Mouse (Mus musculus): Measurements from ENCODE around the gene Cyb5r1. TPM values are rescaled to one million over a fixed set of nuclear protein-coding genes. Genes with fewer than 3 reads are reported as not detected.
A peak's percentile ranks its signal among the peaks of the same experiment; 100 is the strongest.

Gene Cyb5r1
- polyA plus RNA-seq, 1 experiment from 2014 or later, result 37.4 TPM

DNA sequence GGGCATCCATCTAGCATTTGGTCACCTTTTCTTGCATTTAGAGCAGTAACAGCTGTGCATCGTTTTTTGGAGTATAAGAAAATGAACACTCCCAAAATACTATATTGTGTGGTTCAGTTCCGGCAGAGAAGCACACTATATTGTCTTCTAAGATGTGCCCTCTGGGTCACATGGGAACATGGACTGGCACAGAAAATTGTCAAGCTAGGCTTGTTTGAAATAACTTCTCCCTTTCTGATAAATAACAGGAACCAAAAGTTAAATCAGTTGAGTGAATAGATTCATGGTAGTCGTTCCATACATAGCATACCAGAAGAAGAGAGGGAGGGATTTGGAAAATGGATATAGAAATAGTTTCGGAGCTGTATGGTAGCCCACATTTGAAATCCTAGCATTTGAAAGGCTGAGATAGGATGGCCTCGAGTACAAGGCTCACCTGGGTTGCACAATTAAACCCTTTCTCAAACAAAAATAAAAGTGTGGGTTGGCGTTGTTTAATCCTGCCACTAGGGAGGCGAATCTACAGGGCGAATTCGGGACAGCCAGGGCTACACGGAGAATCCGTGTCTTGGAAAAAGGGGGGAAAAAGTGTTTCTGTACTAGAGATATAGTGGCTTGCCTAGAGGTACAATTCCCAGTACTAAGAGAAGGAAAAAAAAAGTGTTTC is 9.3 kb downstream of the Cyb5r1 start:
- WGBS, result 12% methylated on average over 11 of the region's 11 CpGs
- Histone ChIP-seq H3K36me3 (peaks cover 17% of the 10 kb centered on the region), H3K9ac (peak overlapping the region; percentile 42), H3K4me3 (peak overlapping the region; percentile 86), H3K27me3 (no peaks in the 10 kb centered on the region), H3K4me1 (replicated peaks) (peaks cover 44% of the 10 kb centered on the region), H3K9me3 (replicated peaks) (no peaks in the 10 kb centered on the region), H3K27ac (peak overlapping the region; percentile 94), H3K4me2 (peak overlapping the region; percentile 66)
- ATAC-seq (replicated peaks; ENCODE audit: insufficient number of reproducible peaks, insufficient read depth, low FRiP score, low read depth), result no peak

GRCm38 (mm10) chr1:134415168-134415831 is 9.9 kb downstream of the Cyb5r1 start, which contains the start of gene Adipor1:
Gene Adipor1, plus strand, starts transcription at chr1:134415378.
- peaks cover 46% of the 10 kb centered on the region for H3K4me1 ChIP-seq (replicated peaks)
- H3K4me3 ChIP-seq, result peak within 1 kb of the TSS; percentile 86
- peak within 1 kb of the TSS; percentile 94 for H3K27ac ChIP-seq
- H3K9me3 ChIP-seq (replicated peaks), result no peaks in the 10 kb centered on the region
- H3K27me3 ChIP-seq, result no peaks in the 10 kb centered on the region
- under 1% methylated on average over 75 of the region's 77 CpGs for WGBS
- H3K9ac ChIP-seq, result peak within 1 kb of the TSS; percentile 91
- ATAC-seq (replicated peaks; ENCODE audit: insufficient number of reproducible peaks, insufficient read depth, low FRiP score, low read depth), result peak; percentile 99
- H3K36me3 ChIP-seq, result peaks cover 10% of the 10 kb centered on the region
- peak within 1 kb of the TSS; percentile 70 for H3K4me2 ChIP-seq

GRCm38 (mm10) chr1:134418414-134418975 is 13.1 kb downstream of the Cyb5r1 start:
- H3K4me2 ChIP-seq, result peak overlapping the region; percentile 6; the same call in 1 of the 2 replicates
- H3K27ac ChIP-seq, result peak overlapping the region; percentile 41
- peaks cover 57% of the 10 kb centered on the region for H3K4me1 ChIP-seq (replicated peaks)
- no peak overlapping the region for H3K9ac ChIP-seq
- H3K9me3 ChIP-seq (replicated peaks), result no peaks in the 10 kb centered on the region
- H3K36me3 ChIP-seq, result peaks cover 8% of the 10 kb centered on the region; the same call in 1 of the 2 replicates
- no peak for ATAC-seq (replicated peaks; ENCODE audit: insufficient number of reproducible peaks, insufficient read depth, low FRiP score, low read depth)
- WGBS, result 47% methylated on average over 2 of the region's 2 CpGs
- H3K27me3 ChIP-seq, result no peaks in the 10 kb centered on the region
- no peak overlapping the region for H3K4me3 ChIP-seq

DNA sequence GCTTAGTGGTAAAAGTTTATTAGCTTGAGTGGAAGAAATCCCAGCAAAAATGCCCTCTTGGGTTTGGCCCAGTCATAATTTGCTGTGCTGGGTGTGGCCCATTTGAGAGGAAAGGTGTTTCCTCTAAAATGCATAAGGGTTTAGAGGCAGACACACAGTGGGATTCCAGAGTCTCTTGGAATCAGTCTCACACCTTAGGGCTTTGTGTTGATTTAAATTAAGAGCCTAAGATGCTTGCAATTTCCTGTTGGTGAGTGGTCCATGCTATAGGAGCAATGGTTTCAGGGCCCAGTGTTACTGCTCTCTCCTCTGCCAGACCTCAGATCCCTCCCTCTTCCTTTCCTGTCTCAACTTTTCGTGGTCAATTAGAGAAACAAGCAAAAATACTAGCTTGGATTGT is 13.8 kb downstream of the Cyb5r1 start:
- no peaks in the 10 kb centered on the region for H3K27me3 ChIP-seq
- no peak overlapping the region for H3K9ac ChIP-seq
- H3K9me3 ChIP-seq (replicated peaks), result no peaks in the 10 kb centered on the region
- H3K27ac ChIP-seq, result peak overlapping the region; percentile 41
- H3K4me3 ChIP-seq, result no peak overlapping the region
- H3K4me2 ChIP-seq, result peak overlapping the region; percentile 6; the same call in 1 of the 2 replicates
- 32% methylated on average over 1 of the region's 1 CpGs for WGBS
- ATAC-seq (replicated peaks; ENCODE audit: insufficient number of reproducible peaks, insufficient read depth, low FRiP score, low read depth), result no peak
- H3K36me3 ChIP-seq, result peaks cover 14% of the 10 kb centered on the region
- peaks cover 54% of the 10 kb centered on the region for H3K4me1 ChIP-seq (replicated peaks)

GRCm38 (mm10) chr1:134419751-134420458 is 14.5 kb downstream of the Cyb5r1 start:
- no peaks in the 10 kb centered on the region for H3K27me3 ChIP-seq
- peak overlapping the region; percentile 41 for H3K27ac ChIP-seq
- H3K4me2 ChIP-seq, result no peak overlapping the region; the same call in 1 of the 2 replicates
- no peak overlapping the region for H3K9ac ChIP-seq
- H3K9me3 ChIP-seq (replicated peaks), result no peaks in the 10 kb centered on the region
- H3K4me3 ChIP-seq, result no peak overlapping the region
- peaks cover 22% of the 10 kb centered on the region for H3K36me3 ChIP-seq
- WGBS, result 33% methylated on average over 5 of the region's 5 CpGs
- no peak for ATAC-seq (replicated peaks; ENCODE audit: insufficient number of reproducible peaks, insufficient read depth, low FRiP score, low read depth)
- peaks cover 47% of the 10 kb centered on the region for H3K4me1 ChIP-seq (replicated peaks)

DNA sequence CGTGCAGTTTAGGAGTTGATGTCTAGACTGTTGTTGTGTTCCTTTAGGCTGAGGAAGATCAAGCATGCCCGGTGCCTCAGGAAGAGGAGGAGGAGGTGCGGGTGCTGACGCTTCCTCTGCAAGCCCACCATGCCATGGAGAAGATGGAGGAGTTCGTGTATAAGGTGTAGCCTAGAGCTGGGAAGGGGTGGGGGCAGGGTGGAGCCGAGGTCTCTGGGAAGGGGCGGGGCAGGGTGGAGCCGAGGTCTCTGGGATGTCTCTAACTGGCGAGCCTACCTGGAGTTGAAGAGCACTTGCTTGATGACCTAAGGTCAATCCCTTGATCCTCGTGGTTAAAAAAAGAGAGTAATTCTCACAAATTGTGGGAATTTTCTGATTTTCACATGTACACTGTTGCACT is 18.6 kb downstream of the Cyb5r1 start:
- Histone ChIP-seq H3K4me2 (no peak overlapping the region), H3K4me3 (no peak overlapping the region), H3K9ac (no peak overlapping the region), H3K27ac (no peak overlapping the region), H3K27me3 (no peaks in the 10 kb centered on the region), H3K36me3 (peaks cover 61% of the 10 kb centered on the region), H3K4me1 (replicated peaks) (peaks cover 20% of the 10 kb centered on the region), H3K9me3 (replicated peaks) (no peaks in the 10 kb centered on the region)
- WGBS, result 69% methylated on average over 10 of the region's 10 CpGs
- ATAC-seq (replicated peaks; ENCODE audit: insufficient number of reproducible peaks, insufficient read depth, low FRiP score, low read depth), result no peak

- H3K27ac ChIP-seq, result no peak overlapping the region
- no peak overlapping the region for H3K4me2 ChIP-seq
- H3K4me3 ChIP-seq, result no peak overlapping the region
- H3K9me3 ChIP-seq (replicated peaks), result no peaks in the 10 kb centered on the region
- H3K27me3 ChIP-seq, result no peaks in the 10 kb centered on the region
- ATAC-seq (replicated peaks; ENCODE audit: insufficient number of reproducible peaks, insufficient read depth, low FRiP score, low read depth), result no peak
- peaks cover 5% of the 10 kb centered on the region; the same call in 1 of the 2 replicates for H3K4me1 ChIP-seq (replicated peaks)
- no peak overlapping the region for H3K9ac ChIP-seq
- 26% methylated on average over 5 of the region's 5 CpGs for WGBS
- H3K36me3 ChIP-seq, result peaks cover 81% of the 10 kb centered on the region
These were observed 20.9 kb downstream of the Cyb5r1 start for GRCm38 (mm10) chr1:134426289-134426688.

GRCm38 (mm10) chr1:134433002-134433401 is 27.6 kb downstream of the Cyb5r1 start:
- 76% methylated on average over 10 of the region's 10 CpGs for WGBS
- Histone ChIP-seq H3K4me2 (no peak overlapping the region), H3K36me3 (peaks cover 48% of the 10 kb centered on the region), H3K27ac (no peak overlapping the region), H3K4me3 (no peak overlapping the region), H3K27me3 (no peaks in the 10 kb centered on the region), H3K9me3 (replicated peaks) (no peaks in the 10 kb centered on the region), H3K9ac (no peak overlapping the region), H3K4me1 (replicated peaks) (no peaks in the 10 kb centered on the region)
- ATAC-seq (replicated peaks; ENCODE audit: insufficient number of reproducible peaks, insufficient read depth, low FRiP score, low read depth), result no peak

- no peaks in the 10 kb centered on the region for H3K9me3 ChIP-seq (replicated peaks)
- no peaks in the 10 kb centered on the region for H3K4me1 ChIP-seq (replicated peaks)
- H3K27me3 ChIP-seq, result no peaks in the 10 kb centered on the region
- no peak overlapping the region for H3K4me2 ChIP-seq
- no peak for ATAC-seq (replicated peaks; ENCODE audit: insufficient number of reproducible peaks, insufficient read depth, low FRiP score, low read depth)
- H3K9ac ChIP-seq, result no peak overlapping the region
- no peak overlapping the region for H3K27ac ChIP-seq
- peaks cover 43% of the 10 kb centered on the region for H3K36me3 ChIP-seq
- H3K4me3 ChIP-seq, result no peak overlapping the region
- WGBS, result 90% methylated on average over 4 of the region's 4 CpGs
These were observed 28.1 kb downstream of the Cyb5r1 start for GRCm38 (mm10) chr1:134433473-134433872.

GRCm38 (mm10) chr1:134435414-134435813 is 30.1 kb downstream of the Cyb5r1 start:
- Histone ChIP-seq H3K4me3 (no peak overlapping the region), H3K9ac (no peak overlapping the region), H3K4me1 (replicated peaks) (no peaks in the 10 kb centered on the region), H3K36me3 (peaks cover 26% of the 10 kb centered on the region), H3K9me3 (replicated peaks) (no peaks in the 10 kb centered on the region), H3K27me3 (no peaks in the 10 kb centered on the region), H3K27ac (no peak overlapping the region), H3K4me2 (no peak overlapping the region)
- 35% methylated on average over 4 of the region's 4 CpGs for WGBS
- no peak for ATAC-seq (replicated peaks; ENCODE audit: insufficient number of reproducible peaks, insufficient read depth, low FRiP score, low read depth)

- Histone ChIP-seq H3K4me3 (no peak overlapping the region), H3K4me1 (replicated peaks) (no peaks in the 10 kb centered on the region), H3K9ac (no peak overlapping the region), H3K4me2 (no peak overlapping the region), H3K27me3 (no peaks in the 10 kb centered on the region), H3K36me3 (no peaks in the 10 kb centered on the region), H3K27ac (no peak overlapping the region), H3K9me3 (replicated peaks) (no peaks in the 10 kb centered on the region)
- ATAC-seq (replicated peaks; ENCODE audit: insufficient number of reproducible peaks, insufficient read depth, low FRiP score, low read depth), result no peak
- 85% methylated on average over 6 of the region's 6 CpGs for WGBS
These were observed 35.1 kb downstream of the Cyb5r1 start for GRCm38 (mm10) chr1:134440437-134440836.

Data from heart, embryonic 15.5 days (tissue).